ENCODE assay signal across 8 mouse cellular contexts in the genomic region with DNA sequence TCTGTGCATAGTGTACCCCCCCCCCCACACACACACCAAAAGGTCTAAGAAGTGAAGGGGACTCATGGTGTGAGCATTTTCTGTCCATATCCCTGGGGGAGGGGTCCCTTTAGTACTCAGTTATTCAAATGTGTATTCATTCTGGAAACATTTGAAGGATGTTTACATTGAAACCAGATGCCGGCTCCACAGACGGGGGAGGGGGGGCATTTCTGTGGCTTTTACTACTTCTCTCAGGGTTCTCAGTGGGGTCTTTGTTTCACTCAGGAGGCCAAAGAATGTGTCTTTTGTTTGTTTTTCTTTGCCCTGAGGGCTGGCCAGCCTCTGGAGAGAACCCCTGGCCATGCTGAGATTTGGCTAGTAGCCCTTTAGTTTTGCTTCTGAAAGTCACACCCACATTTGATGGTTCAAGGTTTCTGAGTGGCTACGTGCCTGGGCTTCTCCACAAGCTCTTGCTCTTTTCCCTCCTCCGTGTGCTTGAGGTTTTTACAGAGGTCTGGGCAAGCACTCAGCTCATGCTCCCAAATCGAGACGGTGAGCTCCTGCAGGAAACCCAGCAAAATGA. TPM values are rescaled to one million over a fixed set of nuclear protein-coding genes. Genes with fewer than 3 reads are reported as not detected.
A peak's percentile ranks its signal among the peaks of the same experiment; 100 is the strongest.
DNase-seq lines count a peak whose midpoint lies in the region; ATAC-seq lines count a peak whose summit lies in the region.

No protein-coding gene starts in this region.

- DNase-seq in adrenal gland, postnatal 36 days, result peak; percentile 5 to 10
- no peak for DNase-seq in adrenal gland, postnatal 4 days (ENCODE audit: low spot score in 2 of 2)
- peak; percentile 15 for DNase-seq in right cerebral cortex, adult 18-20 months
- DNase-seq in right cerebral cortex, postnatal 36 days (ENCODE audit: low spot score in 2 of 2), result no peak
- peak; percentile 47 for DNase-seq in hindbrain, embryonic 14.5 days (ENCODE audit: low spot score)
- no peak for DNase-seq in spleen, postnatal 36 days (ENCODE audit: low spot score in 2 of 2)

- H3K9ac ChIP-seq in hindbrain, embryonic 14.5 days, result no peak overlapping the region
- no peak overlapping the region for H3K9ac ChIP-seq in midbrain, embryonic 13.5 days (replicated peaks)

- H3K9me3 ChIP-seq in hindbrain, embryonic 14.5 days (ENCODE audit: control insufficient read depth, low read length), result no peaks in the 10 kb centered on the region
- H3K9me3 ChIP-seq in midbrain, embryonic 13.5 days, result no peaks in the 10 kb centered on the region

- 7% methylated on average over 6 of the region's 6 CpGs for WGBS in hindbrain, embryonic 14.5 days
- 6% methylated on average over 6 of the region's 6 CpGs for WGBS in midbrain, embryonic 13.5 days

- no peaks in the 10 kb centered on the region for H3K4me1 ChIP-seq in hindbrain, embryonic 14.5 days (replicated peaks; ENCODE audit: control insufficient read depth, insufficient read depth, low read length)
- peaks cover 8% of the 10 kb centered on the region for H3K4me1 ChIP-seq in midbrain, embryonic 13.5 days (replicated peaks)

- H3K36me3 ChIP-seq in hindbrain, embryonic 14.5 days (replicated peaks; ENCODE audit: control insufficient read depth, insufficient read depth), result no peaks in the 10 kb centered on the region
- H3K36me3 ChIP-seq in midbrain, embryonic 13.5 days, result no peaks in the 10 kb centered on the region

- peak; percentile 73; the same call in 1 of the 2 replicates for ATAC-seq in hindbrain, embryonic 14.5 days (ENCODE audit: low FRiP score)
- ATAC-seq in midbrain, embryonic 13.5 days, result peak; percentile 67
- ATAC-seq in granulocyte monocyte progenitor cell, adult 5-6 weeks (replicated peaks; ENCODE audit: poor library complexity, severe bottlenecking), result no peak

- no peak overlapping the region for H3K4me3 ChIP-seq in hindbrain, embryonic 14.5 days (replicated peaks; ENCODE audit: low read length)
- H3K4me3 ChIP-seq in midbrain, embryonic 13.5 days (replicated peaks), result no peak overlapping the region

- H3K4me2 ChIP-seq in hindbrain, embryonic 14.5 days (replicated peaks), result no peak overlapping the region
- no peak overlapping the region for H3K4me2 ChIP-seq in midbrain, embryonic 13.5 days (replicated peaks)

- H3K27me3 ChIP-seq in hindbrain, embryonic 14.5 days (ENCODE audit: control insufficient read depth, insufficient read depth, low read length), result no peaks in the 10 kb centered on the region
- H3K27me3 ChIP-seq in midbrain, embryonic 13.5 days, result no peaks in the 10 kb centered on the region

- H3K27ac ChIP-seq in hindbrain, embryonic 14.5 days, result no peak overlapping the region
- no peak overlapping the region; the same call in 1 of the 2 replicates for H3K27ac ChIP-seq in midbrain, embryonic 13.5 days

RNA-seq across cellular contexts. Expression of gene Pakap, which starts 24.2 kb away (rescaled TPM):
- 100 to 1,000 TPM in 1 of 2 experiments, 10 to 100 TPM in 1; 40.6 to 108 TPM for total RNA-seq in adrenal gland, postnatal 36 days (2021)
- total RNA-seq in adrenal gland, postnatal 4 days (2021), result 10 to 100 TPM; 56.9 to 65.9 TPM
- polyA plus RNA-seq in hindbrain, embryonic 14.5 days (2014; fragmentation: Nextera tagmentation; extraction: Ambion mirVana), result 12.1 and 12.6 TPM in 2 replicates
- polyA plus RNA-seq in midbrain, embryonic 13.5 days (2015; fragmentation: Nextera tagmentation; extraction: Ambion mirVana), result 6.8 and 7.3 TPM in 2 replicates
- total RNA-seq in granulocyte monocyte progenitor cell, adult 5-6 weeks (2014; fragmentation: Nextera tagmentation), result not detected in 2 replicates
- 0.10 TPM in 1 of 2 replicates, not detected in the other for total RNA-seq in granulocyte monocyte progenitor cell, adult 5-6 weeks (2017)

Comparison
In these comparisons a context has a peak if more than half of its experiments do, and no peak if none do; other contexts are left out.
1. DNase-seq: peak in adrenal gland, postnatal 36 days (2 of 2), right cerebral cortex, adult 18-20 months (single experiment) and hindbrain, embryonic 14.5 days (single experiment); none in adrenal gland, postnatal 4 days (0 of 2), right cerebral cortex, postnatal 36 days (0 of 2) and spleen, postnatal 36 days (0 of 2).
2. RNA of gene Pakap, which starts 24.2 kb away (total RNA-seq): 40.6 to 108 TPM in adrenal gland, postnatal 36 days and 56.9 to 65.9 TPM in adrenal gland, postnatal 4 days; 0.10 TPM in granulocyte monocyte progenitor cell, adult 5-6 weeks; every median in the first group is over 10 times any median in the second.